Comparison of ENCODE assay signal across 8 mouse cellular contexts in the genomic region with DNA sequence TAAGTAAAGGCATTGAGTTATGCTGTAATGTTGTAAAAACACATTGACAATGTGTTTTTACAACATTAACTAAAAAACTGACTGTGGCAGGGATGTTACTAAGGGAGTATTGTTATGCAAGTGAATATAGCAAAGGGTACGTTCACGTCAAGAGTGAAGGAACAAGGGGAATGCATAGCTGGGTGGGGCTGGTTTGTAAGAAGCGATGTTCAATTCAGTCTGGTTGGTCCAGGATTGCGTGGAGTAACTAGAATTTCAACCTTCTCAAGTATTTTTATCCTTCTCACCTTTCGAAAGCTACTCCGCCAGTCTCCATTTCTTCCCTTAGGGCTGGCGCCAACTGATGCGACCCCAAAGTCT. TPM values are rescaled to one million over a fixed set of nuclear protein-coding genes. Genes with fewer than 3 reads are reported as not detected.
A peak's percentile ranks its signal among the peaks of the same experiment; 100 is the strongest.
DNase-seq lines count a peak whose midpoint lies in the region; ATAC-seq and TF ChIP-seq lines count a peak whose summit lies in the region.

No protein-coding gene starts in this region.

- peaks cover 52% of the 10 kb centered on the region for H3K4me1 ChIP-seq in heart, embryonic 13.5 days
- H3K4me1 ChIP-seq in ES-Bruce4 (ENCODE audit: control insufficient read depth, insufficient read depth, low read length), result no peaks in the 10 kb centered on the region
- H3K4me1 ChIP-seq in forebrain, embryonic 15.5 days, result peaks cover 30% of the 10 kb centered on the region
- peaks cover 20% of the 10 kb centered on the region for H3K4me1 ChIP-seq in liver, postnatal 0 days (ENCODE audit: insufficient read depth)

- no peaks in the 10 kb centered on the region for H3K9me3 ChIP-seq in heart, embryonic 13.5 days
- H3K9me3 ChIP-seq in ES-Bruce4 (replicated peaks; ENCODE audit: control insufficient read depth, insufficient read depth, low read length, poor library complexity, severe bottlenecking), result no peaks in the 10 kb centered on the region
- no peaks in the 10 kb centered on the region for H3K9me3 ChIP-seq in forebrain, embryonic 15.5 days
- no peaks in the 10 kb centered on the region for H3K9me3 ChIP-seq in liver, postnatal 0 days (ENCODE audit: low read length)

- peak overlapping the region; percentile 96 for H3K27ac ChIP-seq in heart, embryonic 13.5 days (replicated peaks)
- peak overlapping the region; percentile 71 for H3K27ac ChIP-seq in ES-Bruce4 (ENCODE audit: insufficient read depth, low read length)
- H3K27ac ChIP-seq in forebrain, embryonic 15.5 days (replicated peaks), result peak overlapping the region; percentile 68
- peak overlapping the region; percentile 91 for H3K27ac ChIP-seq in liver, postnatal 0 days (ENCODE audit: low read depth)

- H3K4me2 ChIP-seq in heart, embryonic 13.5 days, result peak overlapping the region; percentile 89
- peak overlapping the region; percentile 81 for H3K4me2 ChIP-seq in forebrain, embryonic 15.5 days (replicated peaks)
- H3K4me2 ChIP-seq in liver, postnatal 0 days (ENCODE audit: low read depth, low read length), result peak overlapping the region; percentile 92

- peak overlapping the region; percentile 93 for H3K4me3 ChIP-seq in heart, embryonic 13.5 days
- peak overlapping the region; percentile 78 for H3K4me3 ChIP-seq in ES-Bruce4 (ENCODE audit: low read depth, low read length)
- H3K4me3 ChIP-seq in forebrain, embryonic 15.5 days, result peak overlapping the region; percentile 90
- peak overlapping the region; percentile 89 for H3K4me3 ChIP-seq in liver, postnatal 0 days (ENCODE audit: low read depth, low read length)

- DNase-seq in heart, postnatal 4 days, result no peak
- DNase-seq in liver, postnatal 0 days, result no peak
- DNase-seq in right cerebral cortex, adult 2 months (ENCODE audit: low spot score in 2 of 2), result no peak
- no peak for DNase-seq in spleen, adult 12 weeks (ENCODE audit: low spot score)
- no peak for DNase-seq in kidney, postnatal 14 days

- H3K9ac ChIP-seq in heart, embryonic 13.5 days, result peak overlapping the region; percentile 93
- peak overlapping the region; percentile 96 for H3K9ac ChIP-seq in ES-Bruce4 (ENCODE audit: low read depth, poor library complexity, severe bottlenecking)
- H3K9ac ChIP-seq in forebrain, embryonic 15.5 days (replicated peaks), result peak overlapping the region; percentile 86
- peak overlapping the region; percentile 89 for H3K9ac ChIP-seq in liver, postnatal 0 days (replicated peaks)

- no peak for TF ChIP-seq POLR2A in ES-Bruce4 (IDR thresholded peaks at IDR 0.05; ENCODE audit: insufficient read depth, low read length)

- TF ChIP-seq CTCF in ES-Bruce4 (IDR thresholded peaks at IDR 0.05; ENCODE audit: low read depth, low read length), result no peak
- no peak for TF ChIP-seq CTCF in liver, postnatal 0 days (IDR thresholded peaks at IDR 0.05; ENCODE audit: low read depth)

- ATAC-seq in heart, embryonic 13.5 days (ENCODE audit: extremely low read depth, insufficient number of reproducible peaks, low FRiP score, low TSS enrichment), result no peak
- ATAC-seq in forebrain, embryonic 15.5 days (replicated peaks), result no peak
- peak; percentile 9 for ATAC-seq in liver, postnatal 0 days

- WGBS in heart, embryonic 13.5 days, result under 1% methylated on average over 8 of the region's 8 CpGs
- WGBS in forebrain, embryonic 15.5 days, result 1% methylated on average over 8 of the region's 8 CpGs
- 3% methylated on average over 8 of the region's 8 CpGs for WGBS in liver, postnatal 0 days (ENCODE audit: insufficient replicate concordance)

- peaks cover 7% of the 10 kb centered on the region; the same call in 1 of the 2 replicates for H3K36me3 ChIP-seq in heart, embryonic 13.5 days
- H3K36me3 ChIP-seq in ES-Bruce4 (ENCODE audit: control insufficient read depth, insufficient read depth, low read length, poor library complexity, severe bottlenecking), result no peaks in the 10 kb centered on the region
- H3K36me3 ChIP-seq in forebrain, embryonic 15.5 days, result no peaks in the 10 kb centered on the region
- H3K36me3 ChIP-seq in liver, postnatal 0 days (replicated peaks; ENCODE audit: insufficient read depth, low read length), result no peaks in the 10 kb centered on the region

- no peaks in the 10 kb centered on the region for H3K27me3 ChIP-seq in heart, embryonic 13.5 days (replicated peaks)
- no peaks in the 10 kb centered on the region for H3K27me3 ChIP-seq in ES-Bruce4 (ENCODE audit: control insufficient read depth, insufficient read depth, low read length, poor library complexity, severe bottlenecking)
- no peaks in the 10 kb centered on the region for H3K27me3 ChIP-seq in forebrain, embryonic 15.5 days
- H3K27me3 ChIP-seq in liver, postnatal 0 days (ENCODE audit: insufficient read depth, low read length), result no peaks in the 10 kb centered on the region

- TF ChIP-seq EP300 in ES-Bruce4 (IDR thresholded peaks at IDR 0.05; ENCODE audit: insufficient read depth, low read depth, low read length), result no peak
- TF ChIP-seq EP300 in liver, postnatal 0 days (IDR thresholded peaks at IDR 0.05; ENCODE audit: low read depth), result no peak

RNA-seq across cellular contexts. Expression of a gene that starts 0.4 kb away (rescaled TPM):
- polyA plus RNA-seq in heart, embryonic 13.5 days (2015; fragmentation: Nextera tagmentation; extraction: Ambion mirVana), result 14.9 and 17.2 TPM in 2 replicates
- 10 to 100 TPM; 45.7 to 47.4 TPM for total RNA-seq in heart, postnatal 4 days (2021)
- polyA plus RNA-seq in ES-Bruce4 (2011; ENCODE audit: insufficient read depth, insufficient read length, low read depth, missing spikeins), result 42.5 and 42.7 TPM in 2 replicates
- polyA plus RNA-seq in forebrain, embryonic 15.5 days (2015; fragmentation: Nextera tagmentation; extraction: Ambion mirVana), result 8.3 and 9.8 TPM in 2 replicates
- 7.4 and 7.9 TPM in 2 replicates for polyA plus RNA-seq in liver, postnatal 0 days (2015; fragmentation: Nextera tagmentation; extraction: Ambion mirVana)

RNA-seq across cellular contexts. Expression of a gene that starts 45.6 kb away (rescaled TPM):
- polyA plus RNA-seq in heart, embryonic 13.5 days (2015; fragmentation: Nextera tagmentation; extraction: Ambion mirVana), result 33.6 and 34.9 TPM in 2 replicates
- total RNA-seq in heart, postnatal 4 days (2021), result 10 to 100 TPM; 33.7 to 34.5 TPM
- 12.6 and 14.2 TPM in 2 replicates for polyA plus RNA-seq in ES-Bruce4 (2011; ENCODE audit: insufficient read depth, insufficient read length, low read depth, missing spikeins)
- polyA plus RNA-seq in forebrain, embryonic 15.5 days (2015; fragmentation: Nextera tagmentation; extraction: Ambion mirVana), result 64.4 and 65.6 TPM in 2 replicates
- polyA plus RNA-seq in liver, postnatal 0 days (2015; fragmentation: Nextera tagmentation; extraction: Ambion mirVana), result 11.3 and 12.5 TPM in 2 replicates

RNA-seq across cellular contexts. Expression of a gene that starts 57.9 kb away (rescaled TPM):
- 6.4 and 7.2 TPM in 2 replicates for polyA plus RNA-seq in heart, embryonic 13.5 days (2015; fragmentation: Nextera tagmentation; extraction: Ambion mirVana)
- total RNA-seq in heart, postnatal 4 days (2021), result 1 to 10 TPM; 4.2 to 4.6 TPM
- polyA plus RNA-seq in ES-Bruce4 (2011; ENCODE audit: insufficient read depth, insufficient read length, low read depth, missing spikeins), result 4.3 and 7.4 TPM in 2 replicates
- 10.0 and 11.2 TPM in 2 replicates for polyA plus RNA-seq in forebrain, embryonic 15.5 days (2015; fragmentation: Nextera tagmentation; extraction: Ambion mirVana)
- polyA plus RNA-seq in liver, postnatal 0 days (2015; fragmentation: Nextera tagmentation; extraction: Ambion mirVana), result 2.7 and 3.0 TPM in 2 replicates
